Mouse (Mus musculus): ENCODE results near the gene Fcgbp.

GRCm38 (mm10) chr7:28053046-28053930 is 17.7 kb upstream of the Fcgbp start:
- no peak for TF ChIP-seq TAL1 (conservative IDR thresholded peaks at IDR 0.05; ENCODE audit: low read depth, low read length)
- no peak for TF ChIP-seq CTCF (IDR thresholded peaks at IDR 0.05; ENCODE audit: low read depth, low read length)
- no peak for TF ChIP-seq POLR2AphosphoS5 (IDR thresholded peaks at IDR 0.05; ENCODE audit: insufficient replicate concordance, low read depth, low read length)
- no peak for TF ChIP-seq GATA1 (IDR thresholded peaks at IDR 0.05; ENCODE audit: borderline replicate concordance, low read length)

All from G1E (cell line).